Mouse (Mus musculus) common myeloid progenitor, adult 5-6 weeks (primary cell): ENCODE results near the gene Sptbn4. TPM values are rescaled to one million over a fixed set of nuclear protein-coding genes. Genes with fewer than 3 reads are reported as not detected.

Source experiments
- ATAC-seq: replicated peaks from 2 replicates; pipeline ENCODE4 v1.8.0; 2016; ENCODE audit warnings: low read depth, mild to moderate bottlenecking, moderate TSS enrichment, inconsistent platforms; ENCODE audit not compliant: poor library complexity, severe bottlenecking
- total RNA-seq: library from RNA; stranded (forward); fragments of 200-1000, 187-1606 nt; gene quantifications from 2 replicates; pipeline ENCODE4 v1.2.3, GENCODE M21; 2017

Sptbn4 gene
- total RNA-seq, 1 experiment from 2014 or later, result not detected

DNA sequence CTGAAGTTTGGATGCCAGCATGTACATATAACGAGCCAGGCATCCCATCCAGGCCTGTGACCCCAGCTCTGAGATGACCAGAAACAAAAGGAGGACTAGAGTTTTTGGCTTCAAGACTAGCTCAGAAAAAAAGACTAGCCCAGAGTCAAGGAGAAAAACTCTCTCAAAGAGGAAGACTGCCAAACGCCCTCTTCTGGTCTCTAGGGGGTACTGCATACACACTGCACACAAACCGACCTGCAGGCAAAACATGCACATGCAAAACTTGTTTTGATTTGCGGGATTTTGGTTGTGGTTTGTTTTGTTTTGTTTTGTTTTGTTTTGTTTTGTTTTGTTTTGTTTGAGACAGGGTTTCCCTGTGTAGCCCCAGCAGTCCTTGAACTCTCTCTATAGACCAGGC is 7.5 kb downstream of the Sptbn4 start:
- no peak for ATAC-seq

DNA sequence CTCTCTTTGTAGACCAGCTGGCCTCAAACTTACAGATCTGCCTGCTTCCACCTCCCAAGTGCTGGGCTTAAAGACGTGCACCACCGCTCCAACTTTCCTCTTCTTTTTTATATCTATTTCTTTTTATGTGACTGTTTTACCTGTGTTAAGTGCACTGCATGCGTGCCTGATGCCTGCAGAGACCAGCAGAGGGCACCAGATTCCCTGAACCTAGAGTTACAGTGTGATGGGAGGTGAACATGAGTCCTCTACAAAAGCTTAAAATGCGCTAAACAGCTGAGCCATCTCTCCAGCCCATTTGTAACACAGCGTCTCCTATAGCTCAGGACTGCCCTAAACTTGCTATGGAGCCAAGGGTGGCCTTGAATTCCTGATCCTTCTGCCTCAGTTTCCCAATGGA is 9.9 kb downstream of the Sptbn4 start:
- peak; percentile 72 for ATAC-seq

DNA sequence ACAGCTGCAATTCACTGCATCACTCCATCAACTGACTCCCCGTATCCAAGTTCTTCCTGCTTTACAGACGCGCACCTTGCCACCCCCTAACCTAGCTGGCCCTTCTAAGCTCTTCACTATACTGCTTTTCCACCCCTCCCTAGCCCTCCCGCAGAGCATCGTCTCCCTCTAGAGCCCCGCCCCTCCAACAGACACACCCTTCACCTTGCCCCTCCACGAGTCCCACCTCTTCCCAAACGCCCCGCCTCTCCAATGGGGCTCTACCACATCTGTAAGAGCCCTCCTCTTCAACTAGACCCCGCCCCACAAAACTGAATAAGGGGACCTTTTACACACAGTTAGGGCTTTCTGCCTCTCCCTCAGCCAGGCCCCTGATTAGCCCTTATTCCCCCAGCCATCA is 13.7 kb downstream of the Sptbn4 start:
- peak; percentile 51; the same call in 1 of the 2 replicates for ATAC-seq

DNA sequence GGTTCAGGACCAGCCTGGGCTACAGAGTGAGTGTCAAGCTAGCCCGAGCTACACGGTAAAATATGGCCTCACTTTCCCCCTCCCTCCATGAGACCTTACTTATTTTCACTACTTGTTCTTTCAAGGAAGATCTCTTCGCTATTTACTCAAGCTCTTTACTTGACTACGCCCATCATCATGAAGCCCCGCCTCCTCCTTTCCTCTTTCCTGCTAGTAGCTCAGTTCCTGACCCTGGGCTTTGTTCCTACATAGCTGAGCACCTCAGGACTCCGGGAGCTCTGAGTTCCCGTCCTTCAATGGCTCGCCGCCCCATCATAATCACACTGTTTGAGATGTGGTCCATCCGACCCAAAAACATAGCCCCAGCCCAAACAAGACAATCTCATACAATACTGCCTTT is 14.1 kb downstream of the Sptbn4 start:
- 0 out of 2 replicates have a peak, but pooled peaks have one; percentile 53 for ATAC-seq

DNA sequence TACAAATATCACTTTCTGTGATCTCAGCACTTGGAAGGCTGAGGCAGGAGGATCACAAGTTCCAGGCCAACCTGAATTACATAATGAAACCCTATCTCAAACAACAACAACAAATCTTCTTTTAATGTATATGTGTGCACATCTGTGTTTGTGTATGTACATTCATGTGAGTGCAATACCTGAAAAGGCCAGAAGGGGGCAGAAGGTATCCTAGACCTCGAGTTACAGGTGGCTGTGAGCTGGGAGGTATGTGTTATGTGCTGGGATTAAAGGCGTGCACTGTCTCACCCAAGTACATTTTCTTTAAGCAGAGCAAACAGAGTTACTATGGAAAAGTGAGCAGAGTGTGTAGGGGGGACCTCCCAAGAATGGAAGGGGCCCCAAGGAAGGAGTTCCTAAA is 18.4 kb downstream of the Sptbn4 start:
- ATAC-seq, result no peak

DNA sequence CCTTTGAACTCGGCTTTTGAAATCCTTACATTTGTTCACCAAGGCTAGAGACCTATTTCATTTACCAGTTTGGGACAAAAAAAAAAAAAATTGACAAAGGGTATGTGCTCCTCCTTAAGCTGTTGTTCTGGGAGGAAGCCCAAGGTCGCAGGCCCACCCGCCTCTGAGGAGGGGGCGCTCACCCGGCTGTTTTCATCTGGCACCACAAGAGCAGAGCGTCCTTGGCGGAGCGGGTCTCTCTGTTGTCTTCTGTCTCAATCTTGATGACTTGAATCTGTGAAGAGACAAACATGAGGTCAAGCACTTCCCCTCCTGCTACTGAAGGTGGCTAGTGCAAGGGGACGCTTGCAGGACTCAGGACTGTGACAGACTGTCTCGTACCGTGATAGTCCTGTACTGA is 19.5 kb downstream of the Sptbn4 start:
- no peak for ATAC-seq

DNA sequence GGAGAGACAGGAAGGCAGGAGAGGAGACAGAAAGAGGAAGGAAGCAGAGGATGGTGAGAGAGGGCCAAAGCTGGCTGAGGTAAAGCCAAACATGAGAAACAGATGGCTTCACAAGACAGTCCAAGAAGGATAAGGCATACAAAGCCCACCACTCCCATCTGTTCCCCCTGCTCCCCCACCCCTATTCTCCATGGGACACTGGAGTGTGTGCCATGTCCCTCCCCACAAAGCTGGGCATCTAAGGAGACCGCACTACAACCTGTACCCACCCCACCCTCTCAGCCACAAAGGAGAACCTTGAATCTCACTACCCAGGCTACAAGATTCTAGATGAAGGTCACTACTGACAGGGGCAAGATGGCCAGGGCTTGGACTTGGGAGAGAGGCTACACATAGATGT is 20.1 kb downstream of the Sptbn4 start:
- ATAC-seq, result no peak

DNA sequence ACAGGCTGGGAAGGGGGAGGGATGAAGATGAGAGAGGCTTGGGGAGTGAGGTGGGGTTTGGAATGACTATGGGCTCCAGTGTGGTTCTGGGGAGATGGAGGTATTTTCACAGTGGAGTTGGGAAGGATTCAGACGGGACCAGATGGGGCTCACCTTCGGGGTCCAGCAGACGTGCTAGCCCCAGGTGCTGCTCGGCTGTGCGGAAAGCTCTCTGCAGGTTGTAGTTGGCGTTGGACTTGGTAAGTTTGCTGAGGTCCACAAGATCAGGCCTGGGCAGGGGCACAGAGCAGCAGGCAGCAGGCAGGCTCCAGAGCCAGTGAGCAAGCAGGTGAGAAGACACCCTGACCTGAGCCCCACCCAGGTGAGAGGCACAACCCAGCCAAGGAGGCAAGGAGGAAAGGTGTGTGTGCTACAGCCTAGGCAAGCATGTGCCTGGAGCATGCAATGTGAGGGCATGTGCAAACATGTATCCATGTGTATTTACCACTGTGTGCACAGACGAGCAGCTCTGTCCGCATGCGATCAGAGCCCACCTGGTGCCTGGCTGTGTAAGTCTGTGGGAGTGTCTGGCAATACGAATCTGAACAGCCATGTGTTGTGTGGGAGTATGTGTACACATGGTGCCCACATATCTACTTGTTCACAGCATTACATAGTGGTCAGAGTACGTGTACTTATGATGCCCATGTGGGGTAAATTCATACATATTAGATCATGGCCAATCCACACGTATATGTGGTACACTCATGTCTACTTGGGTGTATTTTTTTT is 23.7 kb downstream of the Sptbn4 start:
- no peak for ATAC-seq

DNA sequence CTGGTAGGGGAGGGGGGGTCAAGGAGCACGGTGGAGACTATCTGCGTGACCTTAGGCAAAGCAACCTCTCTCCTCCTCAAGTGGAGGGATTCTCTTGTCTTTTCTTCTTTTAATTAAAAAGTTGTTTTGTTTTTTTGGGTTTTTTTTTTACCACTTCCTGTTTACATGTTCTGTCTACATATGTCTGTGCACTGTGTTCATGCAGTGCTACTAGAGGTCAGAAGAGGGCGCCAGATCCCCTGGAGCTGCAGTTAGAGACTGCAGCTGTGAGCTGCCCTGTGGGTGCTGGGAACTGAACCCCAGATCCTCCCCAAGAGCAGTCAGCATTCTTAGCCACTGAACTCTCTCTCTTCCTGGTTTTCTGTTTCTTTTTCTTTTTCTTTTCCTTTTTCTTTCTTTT is 28.4 kb downstream of the Sptbn4 start:
- no peak for ATAC-seq

DNA sequence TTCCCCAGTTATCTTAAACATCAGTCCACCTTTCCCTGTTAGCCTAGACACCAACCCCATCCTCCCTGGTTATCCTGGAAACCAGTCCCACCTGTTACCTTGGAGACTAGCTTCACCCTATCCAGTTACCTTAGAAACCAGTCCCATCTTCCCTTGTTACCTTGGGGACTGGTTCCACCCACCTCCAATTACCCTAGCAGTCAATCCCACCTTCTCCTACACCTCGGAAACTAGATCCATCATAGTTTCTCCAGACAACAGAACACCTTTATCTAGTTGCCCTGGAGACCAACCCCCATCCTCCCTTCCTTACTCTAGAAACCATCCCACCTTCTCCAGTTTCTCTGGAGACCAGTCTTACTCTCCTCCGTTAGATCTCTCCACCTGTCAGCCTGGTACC is 30.3 kb downstream of the Sptbn4 start:
- ATAC-seq, result no peak

DNA sequence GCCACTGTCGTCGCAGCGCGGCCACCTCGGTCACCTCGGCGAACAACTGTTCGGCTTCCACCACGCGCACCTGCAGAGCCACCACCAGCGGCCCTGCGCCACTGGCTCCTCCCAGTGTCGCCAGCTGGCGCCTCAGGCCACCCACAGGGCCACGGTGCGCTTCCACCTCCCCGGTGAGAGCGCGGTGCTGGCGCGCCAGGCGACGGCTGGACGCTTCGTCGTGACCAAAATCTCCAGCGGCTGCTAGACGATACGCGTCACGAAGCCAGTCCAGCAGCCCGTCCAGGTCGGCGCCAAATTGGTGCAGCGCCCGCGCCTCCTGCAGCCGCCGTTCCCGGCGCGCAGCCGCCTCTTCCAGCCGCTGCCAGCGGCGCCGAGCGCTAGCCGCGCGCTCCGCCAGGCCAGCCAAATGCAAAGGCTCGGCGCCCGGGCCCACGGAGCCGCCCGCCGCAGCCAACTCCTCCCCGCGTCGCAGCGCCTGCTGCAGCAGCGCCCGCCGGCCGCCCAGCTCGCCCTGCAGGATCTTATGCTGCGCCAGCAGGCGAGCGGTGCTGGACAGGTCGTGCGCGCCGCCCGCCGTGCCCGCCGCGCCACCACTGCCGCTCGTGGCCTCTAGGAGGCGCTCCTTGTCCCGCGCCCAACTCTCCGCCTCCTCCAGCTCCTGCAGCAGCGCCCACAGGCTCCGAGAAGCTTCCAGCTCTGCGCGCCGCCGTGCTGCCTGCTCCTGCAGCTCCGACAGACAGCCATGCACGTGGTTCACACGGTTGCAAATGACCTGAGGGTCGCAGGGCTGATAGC is 38.9 kb downstream of the Sptbn4 start:
- ATAC-seq, result peak; percentile 90

DNA sequence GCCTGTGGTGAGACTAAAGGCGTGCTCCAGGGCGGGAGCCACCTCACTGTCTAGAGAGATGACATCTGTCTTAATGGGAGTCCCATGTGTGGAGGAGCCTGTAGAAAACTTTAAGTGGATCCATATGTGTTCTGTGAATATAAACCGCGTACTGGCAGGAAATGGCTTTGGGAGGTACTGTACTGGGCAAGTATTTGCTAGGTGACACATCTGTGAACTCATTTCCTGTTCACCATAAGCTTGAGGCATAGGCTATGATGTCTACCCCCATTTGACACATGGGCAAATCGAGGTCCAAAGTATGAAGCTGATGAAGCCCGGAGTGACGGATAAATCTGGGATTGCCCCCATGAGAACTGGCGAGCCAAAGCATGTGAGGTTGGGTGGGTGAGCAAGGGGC is 39.7 kb downstream of the Sptbn4 start:
- no peak for ATAC-seq

DNA sequence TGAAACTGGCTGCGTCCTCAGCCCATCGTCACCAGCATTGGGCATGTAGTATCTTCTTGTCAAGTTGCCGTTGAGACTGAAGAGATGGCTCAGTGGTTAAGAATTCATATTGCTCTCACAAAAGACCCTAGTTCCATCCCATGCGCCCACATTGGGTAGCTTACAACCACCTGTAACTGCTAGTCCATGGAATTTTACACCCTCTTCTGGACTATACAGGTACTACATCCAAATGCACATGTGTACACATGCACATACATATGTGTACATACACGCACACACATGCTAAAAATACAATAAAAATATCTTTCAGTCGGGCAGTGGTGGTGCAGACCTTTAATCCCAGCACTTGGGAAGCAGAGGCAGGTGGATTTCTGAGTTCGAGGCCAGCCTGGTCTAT is 41.0 kb downstream of the Sptbn4 start:
- no peak for ATAC-seq

DNA sequence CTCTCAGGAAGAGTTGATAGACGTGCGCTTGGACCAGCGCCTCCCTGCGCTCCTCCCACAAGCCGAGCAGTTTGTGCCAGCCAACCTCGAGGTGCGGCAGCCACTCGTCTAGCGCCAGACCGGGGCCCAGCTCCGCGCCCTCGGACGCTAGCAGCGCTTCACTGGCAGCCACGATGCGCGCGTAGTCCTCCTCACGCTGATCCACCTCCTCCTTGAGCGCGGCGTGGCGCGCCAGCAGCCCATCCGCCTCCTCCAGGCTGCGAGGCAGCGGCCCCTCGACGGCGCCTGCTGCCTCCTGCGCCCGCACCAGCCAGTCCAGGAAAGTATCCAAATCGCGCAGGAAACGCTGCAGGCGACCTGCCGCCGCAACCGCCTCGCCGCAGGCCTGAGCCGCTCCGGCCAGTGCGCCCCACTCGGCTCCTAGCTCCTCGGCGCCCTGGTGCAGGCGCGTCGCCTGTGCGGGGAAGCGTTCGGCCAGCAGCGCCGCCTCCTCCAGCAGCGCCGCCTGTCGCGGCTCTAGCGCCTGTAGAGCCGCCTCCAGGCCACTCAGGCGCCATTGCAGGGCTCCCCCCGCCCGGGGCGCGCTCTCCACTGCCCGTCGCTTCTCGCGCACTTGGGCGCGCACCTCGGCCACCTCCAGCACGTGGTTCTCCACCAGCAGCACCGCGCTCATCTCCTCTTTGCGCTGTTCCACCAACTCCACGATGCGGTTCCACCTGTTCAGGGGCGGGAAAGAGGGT is 43.1 kb downstream of the Sptbn4 start:
- no peak for ATAC-seq

DNA sequence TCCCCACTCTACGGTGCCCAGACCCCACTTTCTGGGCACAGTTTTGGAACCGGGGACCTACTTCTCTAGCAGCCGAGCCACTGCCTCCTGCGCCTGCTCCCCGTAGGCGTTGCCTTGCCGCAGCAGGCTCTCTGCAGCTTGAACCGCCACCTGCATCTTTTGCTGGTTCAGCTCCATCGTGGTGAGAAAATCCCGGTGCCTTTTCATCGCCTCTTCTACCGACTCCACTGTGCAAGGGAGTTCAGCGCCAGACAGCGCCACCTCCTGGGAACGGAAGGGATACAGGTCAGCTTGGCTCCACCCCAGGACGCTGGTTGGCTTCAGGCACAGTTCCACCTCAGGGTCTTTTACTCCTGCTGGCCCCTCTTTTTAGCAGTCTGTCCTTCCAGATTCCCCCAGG is 44.8 kb downstream of the Sptbn4 start:
- peak; percentile 92 for ATAC-seq

DNA sequence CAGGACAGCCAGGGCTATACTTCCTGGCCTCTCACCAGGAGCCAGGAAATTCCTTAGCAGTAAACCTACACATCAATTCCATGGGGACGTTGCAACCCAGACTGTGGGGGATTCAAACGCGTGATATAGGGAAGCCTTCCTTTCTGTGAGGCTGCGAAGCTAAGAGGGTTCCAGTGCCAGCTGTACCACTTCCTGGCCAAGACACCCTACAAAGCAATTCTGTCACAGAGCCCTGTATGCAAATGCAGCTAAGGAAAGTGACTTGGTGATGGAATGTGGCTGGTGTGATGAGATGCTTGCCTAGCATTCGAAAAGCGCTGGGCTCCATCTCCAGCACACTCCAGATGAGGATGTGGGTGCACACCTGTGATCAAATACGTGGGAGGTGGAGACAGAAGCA is 46.9 kb downstream of the Sptbn4 start:
- ATAC-seq, result no peak

DNA sequence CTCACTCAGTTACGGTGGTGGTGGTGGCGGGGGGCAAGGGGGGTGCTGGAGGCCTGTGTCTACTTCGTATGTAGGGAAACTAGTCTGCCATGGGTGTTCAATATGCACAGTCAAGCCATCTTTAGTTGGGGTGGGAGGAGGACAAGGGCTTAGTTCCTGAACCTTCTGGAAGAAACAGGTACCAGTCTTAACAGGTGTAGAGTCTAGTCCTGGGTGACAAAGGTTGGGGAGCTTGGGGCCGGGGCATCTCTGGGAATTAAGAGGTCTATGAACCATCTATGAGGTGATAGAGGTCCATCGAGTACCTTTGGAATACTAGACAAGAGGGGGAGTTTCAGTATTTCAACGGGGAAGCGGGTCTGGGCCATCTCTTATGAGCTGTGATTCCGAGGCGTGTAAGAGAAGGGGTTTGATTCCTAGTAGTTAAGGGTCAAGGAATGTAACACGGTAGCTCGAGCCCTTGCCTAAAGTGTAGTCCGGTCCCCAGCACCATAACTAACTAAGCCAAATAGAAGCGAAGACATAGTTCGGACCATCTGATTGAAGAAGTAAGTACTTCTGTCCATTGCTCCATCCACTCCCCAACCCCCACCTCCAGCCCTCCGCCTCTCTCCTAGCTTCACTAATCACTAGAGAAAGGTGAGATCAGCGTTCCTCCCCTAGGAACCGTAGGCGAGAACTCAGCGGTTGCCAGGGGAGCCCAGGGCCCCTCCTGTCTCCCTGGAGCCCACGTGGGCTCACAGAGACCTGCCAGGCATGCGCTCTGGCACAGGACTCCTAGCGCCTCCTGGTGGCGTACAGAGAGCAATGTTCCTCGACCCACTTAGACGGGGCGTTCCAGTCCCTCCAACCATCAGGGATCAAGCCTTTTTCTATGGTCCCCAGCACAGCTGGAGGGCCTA is 50.2 kb downstream of the Sptbn4 start:
- ATAC-seq, result peak; percentile 95

DNA sequence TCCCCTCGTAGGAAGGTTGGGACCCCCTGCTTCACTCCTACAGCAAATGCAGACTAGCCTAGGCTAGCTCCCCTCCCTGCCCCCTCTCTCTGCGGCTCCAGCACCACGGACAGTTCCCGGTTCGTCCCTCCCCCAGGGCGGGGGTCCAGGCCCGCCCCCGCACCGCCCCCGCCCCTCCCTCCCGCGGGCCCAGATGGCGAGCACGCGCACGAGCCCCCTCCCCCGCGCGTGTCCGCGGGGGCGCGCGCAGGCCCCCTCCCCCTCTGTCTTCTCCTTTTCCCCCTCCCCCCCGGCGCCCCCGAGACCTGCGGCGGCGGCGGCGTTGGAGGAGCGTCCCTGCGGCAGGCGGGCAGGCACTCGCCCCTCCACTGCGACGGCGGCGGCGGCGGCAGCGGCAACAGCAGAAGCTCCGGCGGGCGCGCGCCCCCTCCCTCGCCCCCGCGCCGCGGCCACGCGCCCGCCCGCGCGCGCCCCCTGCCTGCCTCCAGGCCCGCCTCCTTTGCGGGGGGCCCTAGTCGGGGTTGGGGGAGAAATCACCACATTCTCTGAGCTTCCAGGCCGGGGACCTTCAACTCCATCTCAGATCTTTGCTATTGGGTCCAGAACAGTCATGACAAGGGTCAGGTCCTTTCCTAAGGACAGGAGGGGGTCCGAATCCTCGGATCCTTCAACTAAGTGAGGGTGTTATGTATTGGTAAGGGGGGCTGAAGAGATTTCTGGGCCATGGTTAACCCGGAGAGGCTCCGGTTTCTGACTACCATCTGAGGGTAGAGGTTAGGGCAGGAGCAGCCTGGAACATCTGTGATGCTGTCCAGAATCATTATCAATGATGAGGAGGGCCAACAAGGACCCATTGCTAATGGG is 51.1 kb downstream of the Sptbn4 start:
- ATAC-seq, result peak; percentile 45; the same call in 1 of the 2 replicates
